Comparison of ENCODE assay signal across 8 mouse cellular contexts in the genomic region with DNA sequence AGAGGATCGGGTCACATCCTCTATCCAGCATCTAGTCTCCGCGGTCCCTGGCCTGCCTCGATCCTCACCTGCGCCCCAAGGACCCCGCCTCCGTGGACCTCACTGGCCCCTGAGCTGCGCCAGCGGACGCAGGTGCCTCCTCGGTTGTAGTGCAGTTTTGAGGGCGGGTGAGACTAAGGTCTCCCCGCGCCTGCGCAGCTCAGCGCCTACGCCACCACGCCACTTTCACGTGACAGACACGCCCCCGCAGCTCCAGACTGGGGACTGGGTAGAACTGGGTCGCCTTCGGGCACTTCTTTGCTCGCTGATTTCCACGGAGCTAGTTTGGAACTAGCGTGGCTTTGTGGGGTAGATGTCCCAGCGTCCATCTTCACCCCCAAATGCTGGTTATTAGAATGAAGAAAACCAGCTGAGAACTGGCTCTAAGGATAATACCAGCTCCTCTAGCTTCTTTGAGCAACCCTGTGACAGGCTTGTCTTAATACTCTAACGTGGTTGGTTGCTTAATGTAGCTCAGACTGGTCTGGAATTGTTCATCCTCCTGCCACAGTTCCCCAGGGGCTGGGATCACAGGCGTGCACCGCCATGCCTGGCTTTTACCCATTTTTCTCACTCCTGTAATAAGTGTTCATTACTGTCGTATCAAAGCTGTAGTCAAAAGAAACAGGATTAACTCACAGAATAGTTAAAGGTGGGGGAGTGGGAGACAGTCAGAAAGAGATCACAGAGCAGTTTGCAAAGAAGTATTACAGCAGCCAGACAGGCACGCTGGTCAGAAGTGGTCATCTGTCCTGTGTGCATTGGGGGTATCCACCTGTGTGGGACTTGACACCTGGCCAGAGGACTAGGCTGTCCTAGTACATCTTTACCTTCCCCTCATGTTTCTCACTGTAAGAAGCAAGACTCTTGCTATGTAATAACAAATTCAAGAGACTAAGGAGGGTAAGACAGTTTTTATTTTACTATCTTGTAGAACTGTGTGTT. TPM values are rescaled to one million over a fixed set of nuclear protein-coding genes. Genes with fewer than 3 reads are reported as not detected.
DNase-seq lines count a peak whose midpoint lies in the region; ATAC-seq and TF ChIP-seq lines count a peak whose summit lies in the region.

A gene (minus strand): TSS at position 159 of the 984 bp plus-strand sequence.

- no peak within 1 kb of the TSS for H3K27ac ChIP-seq in embryonic facial prominence, embryonic 11.5 days (replicated peaks; ENCODE audit: low read depth, low read length)
- H3K27ac ChIP-seq in intestine, postnatal 0 days (ENCODE audit: low read depth, low read length), result peak within 1 kb of the TSS; percentile 10; the same call in 1 of the 2 replicates
- H3K27ac ChIP-seq in midbrain, embryonic 10.5 days (replicated peaks), result peak within 1 kb of the TSS; percentile 87

- H3K4me1 ChIP-seq in embryonic facial prominence, embryonic 11.5 days (ENCODE audit: control insufficient read depth, insufficient read depth, low read length), result no peaks in the 10 kb centered on the region
- peaks cover 3% of the 10 kb centered on the region; the same call in 1 of the 2 replicates for H3K4me1 ChIP-seq in intestine, postnatal 0 days (replicated peaks; ENCODE audit: control insufficient read depth, insufficient read depth, low read length)
- peaks cover 16% of the 10 kb centered on the region for H3K4me1 ChIP-seq in midbrain, embryonic 10.5 days

- peak within 1 kb of the TSS; percentile 77 for H3K9ac ChIP-seq in embryonic facial prominence, embryonic 11.5 days (replicated peaks; ENCODE audit: low read length)
- H3K9ac ChIP-seq in intestine, postnatal 0 days (ENCODE audit: low read depth, low read length), result peak within 1 kb of the TSS; percentile 47

- H3K27me3 ChIP-seq in embryonic facial prominence, embryonic 11.5 days (ENCODE audit: control insufficient read depth, insufficient read depth, low read length), result no peaks in the 10 kb centered on the region
- H3K27me3 ChIP-seq in intestine, postnatal 0 days (replicated peaks; ENCODE audit: control insufficient read depth, insufficient read depth, low read length), result no peaks in the 10 kb centered on the region
- H3K27me3 ChIP-seq in midbrain, embryonic 10.5 days (ENCODE audit: low read depth, poor library complexity, severe bottlenecking), result no peaks in the 10 kb centered on the region

- peak; percentile 98 for ATAC-seq in embryonic facial prominence, embryonic 11.5 days (replicated peaks; ENCODE audit: insufficient number of reproducible peaks, low FRiP score, low TSS enrichment, low read depth)
- ATAC-seq in granulocyte monocyte progenitor cell, adult 5-6 weeks (replicated peaks; ENCODE audit: poor library complexity, severe bottlenecking), result peak; percentile 86
- ATAC-seq in intestine, postnatal 0 days, result peak; percentile 92

- no peaks in the 10 kb centered on the region for H3K36me3 ChIP-seq in embryonic facial prominence, embryonic 11.5 days (replicated peaks; ENCODE audit: control insufficient read depth, insufficient read depth, low read depth, low read length)
- no peaks in the 10 kb centered on the region for H3K36me3 ChIP-seq in intestine, postnatal 0 days (ENCODE audit: control insufficient read depth, insufficient read depth)
- no peaks in the 10 kb centered on the region for H3K36me3 ChIP-seq in midbrain, embryonic 10.5 days

- TF ChIP-seq CTCF in intestine, postnatal 0 days (IDR thresholded peaks at IDR 0.05; ENCODE audit: low read depth), result no peak

- H3K4me2 ChIP-seq in embryonic facial prominence, embryonic 11.5 days (ENCODE audit: low read depth, low read length), result peak within 1 kb of the TSS; percentile 83
- H3K4me2 ChIP-seq in intestine, postnatal 0 days (replicated peaks; ENCODE audit: low read depth), result peak within 1 kb of the TSS; percentile 88

- no peaks in the 10 kb centered on the region for H3K9me3 ChIP-seq in embryonic facial prominence, embryonic 11.5 days (replicated peaks; ENCODE audit: control insufficient read depth, low read length)
- H3K9me3 ChIP-seq in intestine, postnatal 0 days (ENCODE audit: control insufficient read depth), result no peaks in the 10 kb centered on the region
- no peaks in the 10 kb centered on the region for H3K9me3 ChIP-seq in midbrain, embryonic 10.5 days (replicated peaks)

- WGBS in embryonic facial prominence, embryonic 11.5 days, result 3% methylated on average over 32 of the region's 32 CpGs
- 5% methylated on average over 32 of the region's 32 CpGs for WGBS in intestine, postnatal 0 days
- WGBS in midbrain, embryonic 10.5 days, result 5% methylated on average over 32 of the region's 32 CpGs

- peak within 1 kb of the TSS; percentile 58 for H3K4me3 ChIP-seq in embryonic facial prominence, embryonic 11.5 days (ENCODE audit: low read depth, low read length)
- H3K4me3 ChIP-seq in intestine, postnatal 0 days (ENCODE audit: low read depth, low read length), result peak within 1 kb of the TSS; percentile 52
- peak within 1 kb of the TSS; percentile 72 for H3K4me3 ChIP-seq in midbrain, embryonic 10.5 days

- intact Hi-C loops in left cerebral cortex, postnatal 36 days (cut with DNase I), result loop anchor here (5.0 kb wide), 1 partner anchor 47 kb away; a partner anchor contains a TSS

- peak; percentile 93 for DNase-seq in adrenal gland, postnatal 25 days
- peak; percentile 93 for DNase-seq in embryonic facial prominence, embryonic 11.5 days (ENCODE audit: low spot score)
- peak; percentile 93 to 95 for DNase-seq in left cerebral cortex, postnatal 36 days (ENCODE audit: low spot score in 2 of 2)
- peak; percentile 88 for DNase-seq in midbrain, embryonic 10.5 days (ENCODE audit: low spot score)
- peak; percentile 91 to 92 for DNase-seq in right cerebral cortex, postnatal 36 days (ENCODE audit: low spot score in 2 of 2)
- peak; percentile 83 to 88 for DNase-seq in urinary bladder, postnatal 4 days (ENCODE audit: low spot score in 2 of 2)

RNA-seq across cellular contexts. Expression of the gene that starts here (rescaled TPM):
- 58.3 and 81.5 TPM in 2 replicates for total RNA-seq in adrenal gland, postnatal 25 days (2021)
- polyA plus RNA-seq in embryonic facial prominence, embryonic 11.5 days (2014; fragmentation: Nextera tagmentation; extraction: Ambion mirVana), result 33.1 and 42.1 TPM in 2 replicates
- total RNA-seq in granulocyte monocyte progenitor cell, adult 5-6 weeks (2014; fragmentation: Nextera tagmentation), result 7.5 and 11.0 TPM in 2 replicates
- 10.6 and 11.6 TPM in 2 replicates for total RNA-seq in granulocyte monocyte progenitor cell, adult 5-6 weeks (2017)
- 86.9 and 96.2 TPM in 2 replicates for polyA plus RNA-seq in intestine, postnatal 0 days (2015; fragmentation: Nextera tagmentation; extraction: Ambion mirVana)
- 100 to 1,000 TPM; 118 to 125 TPM for total RNA-seq in left cerebral cortex, postnatal 36 days (2021)
- 45.4 and 46.5 TPM in 2 replicates for polyA plus RNA-seq in midbrain, embryonic 10.5 days (2016; fragmentation: Nextera tagmentation; extraction: Ambion mirVana)
